ENCODE assay signal across 12 mouse cellular contexts in genomic region chr1:159034952-159035351, GRCm38 (mm10). TPM values are rescaled to one million over a fixed set of nuclear protein-coding genes. Genes with fewer than 3 reads are reported as not detected.
DNase-seq lines count a peak whose midpoint lies in the region.
"Had no signal": no experiment of that assay in that cellular context is flagged by ENCODE, and none has a peak within 500 bp of the region (broad histone marks: within the 10 kb centered on the region; RNA-seq: fewer than 3 reads in every experiment).

No protein-coding gene starts in this region.

- peak; percentile 13 for DNase-seq in adrenal gland, adult 2 months
- no peak for DNase-seq in adrenal gland, adult 18-20 months (ENCODE audit: low spot score in 2 of 2)
- DNase-seq in lung, postnatal 10 days, result peak; percentile 21
- DNase-seq in lung, postnatal 25 days (ENCODE audit: low spot score), result no peak
- peak; percentile 72 for DNase-seq in heart, postnatal 25 days (ENCODE audit: low spot score)
- DNase-seq in skeletal muscle tissue, adult 2 months (ENCODE audit: low read depth, low spot score), result peak; percentile 65
- DNase-seq in spleen, adult 18-20 months, result no peak
- no peak for DNase-seq in right cerebral cortex, postnatal 36 days (ENCODE audit: low spot score in 2 of 2)
- DNase-seq: cerebellum, adult 11 months; thymus, adult 18-20 months had no signal

- intact Hi-C loops in heart, postnatal 25 days (cut with DNase I), result no loop called here

RNA-seq across cellular contexts. Expression of gene Pappa2, which starts 54.7 kb away (rescaled TPM):
- under 1 TPM; 0.35 to 0.66 TPM for total RNA-seq in adrenal gland, adult 2 months (2021)
- 0.04 and 0.16 TPM in 2 replicates for polyA plus RNA-seq in adrenal gland, adult 2 months (2012; rRNA removed)
- under 1 TPM; 0.07 to 0.22 TPM for total RNA-seq in adrenal gland, adult 18-20 months (2021)
- total RNA-seq in heart, postnatal 25 days (2021), result under 1 TPM; 0.36 to 0.39 TPM
- total RNA-seq: hematopoietic stem cell, adult 5-6 weeks had no signal
- polyA plus RNA-seq: G1E had no signal

Comparison
In these comparisons a context has a peak if more than half of its experiments do, and no peak if none do; other contexts are left out.
1. DNase-seq: peak in adrenal gland, adult 2 months (single experiment), lung, postnatal 10 days (single experiment), heart, postnatal 25 days (single experiment) and skeletal muscle tissue, adult 2 months (single experiment); none in adrenal gland, adult 18-20 months (0 of 2), lung, postnatal 25 days (single experiment), spleen, adult 18-20 months (0 of 2) and right cerebral cortex, postnatal 36 days (0 of 2).